Mouse (Mus musculus): Measurements from ENCODE around the gene Uba1.
A peak's percentile ranks its signal among the peaks of the same experiment; 100 is the strongest.

DNA sequence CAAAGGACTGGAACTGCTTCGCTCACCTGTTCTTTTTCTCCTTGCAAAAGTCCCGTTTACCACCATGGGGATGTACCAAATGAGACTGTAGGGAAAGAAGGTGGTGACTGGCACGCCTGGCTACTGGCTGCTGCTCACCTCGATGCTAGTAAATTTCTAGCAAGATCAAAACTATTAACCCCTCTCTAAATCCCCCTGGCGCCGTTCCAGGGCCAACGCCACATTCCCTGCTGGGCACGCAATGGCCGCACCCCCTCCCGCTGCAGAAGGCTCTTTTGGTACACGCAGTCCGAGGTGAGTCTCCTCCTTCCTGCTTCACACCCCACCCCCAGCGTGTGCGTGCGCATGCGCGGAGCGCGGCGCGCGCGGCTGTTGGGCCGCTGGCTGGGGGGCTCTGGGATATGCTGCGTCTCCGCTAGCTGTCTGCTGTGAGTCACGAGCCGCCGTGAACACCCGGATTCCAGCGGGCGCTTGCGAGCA, 30.0 kb downstream of the Uba1 start:
- TF ChIP-seq E2F4 (IDR thresholded peaks at IDR 0.05; ENCODE audit: insufficient read depth) (no peak), POLR2AphosphoS2 (IDR thresholded peaks at IDR 0.05; ENCODE audit: insufficient read length, low read depth) (peak; percentile 66), MAX (IDR thresholded peaks at IDR 0.05; ENCODE audit: low read depth) (no peak), POLR2A (IDR thresholded peaks at IDR 0.05; ENCODE audit: insufficient read length, low read depth) (peak; percentile 62), MYOD1 (IDR thresholded peaks at IDR 0.05; ENCODE audit: control insufficient read depth in 1 of 3, insufficient read length in 2 of 3, low read depth in 2 of 3) (no peak), SRF (IDR thresholded peaks at IDR 0.05; ENCODE audit: control insufficient read depth, insufficient read length, low read depth) (peak; percentile 45)

Measured in myocyte (in vitro differentiated cells).